Mouse (Mus musculus): ENCODE data around the gene Nfam1.
"Not testable (repeated sequence)": the region's sequence is repeated elsewhere in the genome, so short reads cannot be mapped to it uniquely, and the experiment has no call there.

DNA sequence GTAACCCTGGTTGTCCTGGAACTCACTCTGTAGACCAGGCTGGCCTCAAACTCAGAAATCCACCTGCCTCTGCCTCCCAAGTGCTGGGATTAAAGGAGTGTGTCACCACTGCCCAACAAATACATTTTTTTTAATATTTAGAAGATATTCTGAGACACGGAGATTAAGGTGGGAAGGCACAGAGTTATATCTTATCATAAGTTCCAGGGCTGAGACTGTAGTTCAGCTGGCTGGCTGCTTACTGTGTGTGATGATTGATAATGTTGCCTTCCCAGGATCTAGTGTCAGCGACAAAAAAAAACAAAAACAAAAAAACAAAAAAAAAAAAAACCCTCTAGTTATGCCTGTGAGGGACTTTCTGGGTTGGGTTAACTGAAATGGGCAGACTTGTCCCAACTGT is 29.5 kb upstream of the Nfam1 start:
- TF ChIP-seq CTCF (IDR thresholded peaks at IDR 0.05; ENCODE audit: extremely low read depth, insufficient read depth, insufficient read length, insufficient replicate concordance); POLR2A (IDR thresholded peaks at IDR 0.05; ENCODE audit: low read depth, low read length): not testable (repeated sequence)
